Mouse (Mus musculus): ENCODE data around the gene Nanos3. TPM values are rescaled to one million over a fixed set of nuclear protein-coding genes. Genes with fewer than 3 reads are reported as not detected.

Nanos3 gene
- polyA plus RNA-seq, 1 experiment from 2014 or later: 3.0 TPM

DNA sequence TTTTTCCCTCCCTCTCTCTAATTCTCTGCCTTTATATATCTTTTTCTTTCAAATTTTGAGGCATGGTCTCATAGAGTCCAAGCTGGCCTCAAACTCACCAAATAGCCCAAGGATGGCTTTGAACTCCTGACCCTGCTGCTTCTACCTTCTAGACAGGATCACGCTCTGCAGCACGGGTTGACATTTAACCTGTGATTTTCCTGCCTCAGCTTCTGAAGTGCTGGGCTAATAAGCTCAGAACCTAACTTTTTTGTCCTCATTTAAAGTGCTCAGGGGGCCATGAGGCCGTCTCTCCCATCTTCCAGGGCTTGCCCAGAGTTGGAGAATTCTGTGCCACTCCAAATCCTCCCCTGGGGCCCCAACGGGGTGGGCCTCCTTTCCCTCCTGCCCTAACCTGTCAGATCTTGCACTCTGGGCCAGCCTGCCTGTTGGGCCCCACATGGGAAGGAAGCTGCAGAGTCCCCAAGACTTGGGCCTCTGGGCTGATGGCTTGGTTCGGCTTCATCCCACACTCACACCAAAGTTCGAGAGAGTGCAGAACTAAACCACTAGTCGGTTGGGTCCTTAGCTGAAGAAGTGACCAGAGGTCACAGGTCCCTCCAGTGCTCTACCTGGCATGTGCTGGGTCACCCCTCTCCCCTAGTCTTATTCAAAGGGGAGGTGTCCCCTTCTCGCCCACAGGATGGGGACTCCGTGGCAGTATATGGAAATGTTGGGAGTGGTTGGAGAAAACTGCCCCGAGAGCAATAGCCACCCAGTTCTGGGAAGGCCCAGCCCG, 14.5 kb upstream of the Nanos3 start:
- peak overlapping the region; percentile 65 for H3K4me3 ChIP-seq
- WGBS: 54% methylated on average over 11 of the region's 11 CpGs
- peak overlapping the region; percentile 93 for H3K27ac ChIP-seq (replicated peaks)
- DNase-seq (ENCODE audit: low spot score): no peak
- H3K9me3 ChIP-seq (replicated peaks): no peaks in the 10 kb centered on the region
- peaks cover 39% of the 10 kb centered on the region for H3K27me3 ChIP-seq (ENCODE audit: low read depth, poor library complexity, severe bottlenecking)
- H3K36me3 ChIP-seq: no peaks in the 10 kb centered on the region
- H3K4me1 ChIP-seq: peaks cover 69% of the 10 kb centered on the region

DNA sequence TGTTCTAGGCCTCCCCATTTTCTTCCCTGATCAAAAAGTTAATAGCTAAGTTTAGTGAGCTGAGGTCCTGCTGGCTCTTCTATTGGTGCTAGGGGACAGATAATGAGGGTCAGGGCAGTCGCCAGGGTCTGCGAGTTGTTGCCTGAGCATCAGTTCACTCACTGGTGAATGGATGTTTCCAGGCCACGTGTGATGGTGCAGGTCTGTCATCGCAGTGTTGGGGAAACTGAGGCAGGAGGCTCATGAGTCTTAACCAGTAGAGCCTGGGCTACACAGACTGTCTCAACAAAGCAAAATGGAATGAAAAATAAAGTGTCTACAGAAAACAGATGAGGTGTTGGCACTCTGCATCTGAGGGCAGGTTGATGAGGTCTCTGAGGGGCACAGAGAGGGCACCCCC, 13.9 kb upstream of the Nanos3 start:
- Histone ChIP-seq H3K27me3 (ENCODE audit: low read depth, poor library complexity, severe bottlenecking) (peaks cover 39% of the 10 kb centered on the region), H3K4me3 (peak overlapping the region; percentile 63), H3K36me3 (no peaks in the 10 kb centered on the region), H3K9me3 (replicated peaks) (no peaks in the 10 kb centered on the region), H3K27ac (replicated peaks) (peak overlapping the region; percentile 93), H3K4me1 (peaks cover 65% of the 10 kb centered on the region)
- 35% methylated on average over 4 of the region's 4 CpGs for WGBS
- no peak for DNase-seq (ENCODE audit: low spot score)

DNA sequence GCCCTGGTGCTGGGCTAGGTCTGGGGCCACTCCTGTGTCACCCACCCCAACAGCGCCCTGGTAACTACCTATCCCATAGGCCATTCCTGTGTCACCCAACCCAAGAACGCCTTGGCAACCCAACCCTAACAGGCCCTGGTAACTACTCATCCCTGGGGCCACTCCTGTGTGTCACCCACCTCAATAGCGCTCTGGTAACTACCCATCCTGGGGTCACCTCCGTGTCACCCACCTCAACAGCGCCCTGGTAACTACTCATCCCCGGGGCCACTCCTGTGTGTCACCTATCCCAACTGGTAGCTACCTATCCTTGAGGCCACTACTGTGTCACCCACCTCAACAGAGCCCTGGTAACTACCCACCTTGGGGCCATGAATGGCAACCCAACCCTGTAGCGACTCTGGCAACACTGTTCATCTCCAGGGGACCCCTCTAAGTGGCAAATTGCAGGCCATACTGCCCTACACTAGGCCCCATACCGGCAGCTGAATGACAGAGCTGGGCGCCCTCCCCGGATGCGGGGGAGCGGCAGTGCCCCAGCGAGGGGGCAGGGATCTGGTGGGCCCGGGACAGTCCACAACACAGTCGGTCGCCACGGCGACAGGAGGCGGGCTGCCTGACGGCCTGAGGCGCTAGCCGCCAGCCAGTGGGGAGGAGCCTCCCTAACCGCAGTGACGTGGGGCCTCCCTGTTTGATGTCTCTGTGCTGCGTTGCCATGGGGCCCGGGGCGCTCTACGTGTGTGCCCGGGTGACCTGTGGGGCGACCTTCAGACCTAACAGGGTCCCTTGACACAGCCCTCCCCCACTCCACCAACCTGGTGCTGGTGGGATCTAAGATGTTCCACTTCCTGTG, 13.1 kb upstream of the Nanos3 start:
- H3K27me3 ChIP-seq (ENCODE audit: low read depth, poor library complexity, severe bottlenecking): peaks cover 41% of the 10 kb centered on the region
- H3K36me3 ChIP-seq: no peaks in the 10 kb centered on the region
- H3K9me3 ChIP-seq (replicated peaks): no peaks in the 10 kb centered on the region
- peak; percentile 96 for DNase-seq (ENCODE audit: low spot score)
- peak overlapping the region; percentile 93 for H3K27ac ChIP-seq (replicated peaks)
- H3K4me1 ChIP-seq: peaks cover 59% of the 10 kb centered on the region
- H3K4me3 ChIP-seq: peak overlapping the region; percentile 63
- WGBS: 3% methylated on average over 30 of the region's 30 CpGs

- Histone ChIP-seq H3K4me3 (peak overlapping the region; percentile 63), H3K27me3 (ENCODE audit: low read depth, poor library complexity, severe bottlenecking) (peaks cover 41% of the 10 kb centered on the region), H3K36me3 (no peaks in the 10 kb centered on the region), H3K27ac (replicated peaks) (peak overlapping the region; percentile 93), H3K4me1 (peaks cover 59% of the 10 kb centered on the region), H3K9me3 (replicated peaks) (no peaks in the 10 kb centered on the region)
- peak; percentile 98 for DNase-seq (ENCODE audit: low spot score)
- 3% methylated on average over 43 of the region's 43 CpGs for WGBS
Measured at GRCm38 (mm10) chr8:84197141-84197921, 12.3 kb upstream of the Nanos3 start.

DNA sequence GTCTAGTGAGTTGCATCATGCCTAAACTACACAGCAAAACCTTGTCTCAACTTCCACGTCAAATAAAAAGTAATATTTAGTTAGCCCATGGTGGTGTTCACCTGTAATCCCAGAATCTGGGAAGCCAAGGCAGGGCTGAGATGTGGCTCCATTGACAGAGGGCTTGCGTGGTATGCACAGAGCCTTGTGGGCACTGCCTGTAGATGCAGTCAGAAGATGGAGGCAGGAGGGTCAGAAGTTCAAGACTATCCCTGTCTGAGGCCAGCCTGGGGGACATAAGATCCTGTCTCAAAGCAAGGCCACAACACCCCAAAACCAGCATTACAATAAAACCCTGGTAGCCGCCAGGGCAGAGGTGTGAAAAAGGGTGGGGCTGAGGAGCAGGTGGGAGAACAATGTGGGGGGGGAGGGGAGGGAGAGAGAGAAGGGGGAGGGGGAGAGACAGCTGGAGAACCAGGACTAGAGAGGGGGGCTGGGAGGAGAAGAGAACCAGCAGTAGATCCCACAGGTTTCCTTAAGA, 9.3 kb upstream of the Nanos3 start:
- Histone ChIP-seq H3K36me3 (no peaks in the 10 kb centered on the region), H3K4me1 (peaks cover 43% of the 10 kb centered on the region), H3K27me3 (ENCODE audit: low read depth, poor library complexity, severe bottlenecking) (peaks cover 22% of the 10 kb centered on the region), H3K4me3 (no peak overlapping the region), H3K9me3 (replicated peaks) (no peaks in the 10 kb centered on the region), H3K27ac (replicated peaks) (no peak overlapping the region; the same call in 1 of the 2 replicates)
- DNase-seq (ENCODE audit: low spot score): no peak
- WGBS: 72% methylated on average over 3 of the region's 3 CpGs

GRCm38 (mm10) chr8:84193566-84193965, 8.5 kb upstream of the Nanos3 start:
- H3K36me3 ChIP-seq: no peaks in the 10 kb centered on the region
- H3K27me3 ChIP-seq (ENCODE audit: low read depth, poor library complexity, severe bottlenecking): peaks cover 28% of the 10 kb centered on the region
- DNase-seq (ENCODE audit: low spot score): no peak
- H3K9me3 ChIP-seq (replicated peaks): no peaks in the 10 kb centered on the region
- H3K27ac ChIP-seq (replicated peaks): no peak overlapping the region
- peaks cover 36% of the 10 kb centered on the region for H3K4me1 ChIP-seq
- 78% methylated on average over 5 of the region's 5 CpGs for WGBS
- H3K4me3 ChIP-seq: no peak overlapping the region

DNA sequence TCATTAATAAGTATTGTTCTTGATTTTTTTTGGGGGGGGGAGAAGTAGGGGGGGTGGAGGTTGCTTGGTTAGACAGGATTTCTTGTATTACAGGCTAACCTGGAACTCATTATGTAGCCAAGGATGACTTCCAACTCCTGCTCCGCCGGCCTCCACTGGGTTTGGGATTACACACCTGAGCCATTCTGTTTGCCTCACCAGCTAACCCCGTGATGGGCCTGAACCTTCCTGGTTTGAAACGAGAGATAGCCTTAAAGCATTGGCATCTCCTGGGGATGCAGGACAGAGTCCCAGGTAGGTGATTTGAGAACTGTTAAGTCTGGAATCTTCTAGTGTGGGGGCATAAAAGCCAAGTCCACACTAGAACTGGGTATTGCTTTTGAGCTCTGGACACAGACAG, 8.1 kb upstream of the Nanos3 start:
- no peak for DNase-seq (ENCODE audit: low spot score)
- Histone ChIP-seq H3K27me3 (ENCODE audit: low read depth, poor library complexity, severe bottlenecking) (peaks cover 32% of the 10 kb centered on the region), H3K4me3 (no peak overlapping the region), H3K36me3 (no peaks in the 10 kb centered on the region), H3K4me1 (peaks cover 32% of the 10 kb centered on the region), H3K27ac (replicated peaks) (no peak overlapping the region), H3K9me3 (replicated peaks) (no peaks in the 10 kb centered on the region)
- 71% methylated on average over 4 of the region's 4 CpGs for WGBS

DNA sequence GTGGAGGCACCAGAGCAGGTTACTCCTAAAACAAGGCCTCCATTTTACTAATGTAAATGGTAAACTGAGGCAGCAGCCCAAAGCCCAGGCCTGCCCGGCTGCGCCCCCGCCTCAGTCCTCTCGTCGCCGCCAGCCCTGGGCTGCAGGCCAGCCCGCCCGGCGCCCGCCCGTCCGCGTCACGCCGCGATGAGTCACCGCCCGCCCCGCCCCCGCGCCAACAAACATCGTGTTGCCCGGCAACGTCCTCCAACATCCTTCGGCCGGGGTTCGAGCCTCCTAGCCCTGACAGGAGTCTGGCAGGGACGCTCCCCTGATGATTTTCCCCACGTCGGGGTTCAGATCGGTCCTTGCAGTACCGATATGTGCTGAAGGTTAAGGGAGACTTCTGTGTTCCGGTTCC, 7.5 kb upstream of the Nanos3 start:
- Histone ChIP-seq H3K4me3 (peak overlapping the region; percentile 42), H3K9me3 (replicated peaks) (no peaks in the 10 kb centered on the region), H3K27ac (replicated peaks) (peak overlapping the region; percentile 81), H3K36me3 (no peaks in the 10 kb centered on the region), H3K4me1 (peaks cover 26% of the 10 kb centered on the region), H3K27me3 (ENCODE audit: low read depth, poor library complexity, severe bottlenecking) (peaks cover 38% of the 10 kb centered on the region)
- WGBS: 6% methylated on average over 33 of the region's 33 CpGs
- peak; percentile 80 for DNase-seq (ENCODE audit: low spot score)

- peak overlapping the region; percentile 42 for H3K4me3 ChIP-seq
- 48% methylated on average over 13 of the region's 13 CpGs for WGBS
- H3K27me3 ChIP-seq (ENCODE audit: low read depth, poor library complexity, severe bottlenecking): peaks cover 44% of the 10 kb centered on the region
- H3K27ac ChIP-seq (replicated peaks): peak overlapping the region; percentile 81
- H3K36me3 ChIP-seq: no peaks in the 10 kb centered on the region
- peaks cover 24% of the 10 kb centered on the region for H3K4me1 ChIP-seq
- H3K9me3 ChIP-seq (replicated peaks): no peaks in the 10 kb centered on the region
- peak; percentile 43 for DNase-seq (ENCODE audit: low spot score)
Measured at GRCm38 (mm10) chr8:84192023-84192422, 7.0 kb upstream of the Nanos3 start.

DNA sequence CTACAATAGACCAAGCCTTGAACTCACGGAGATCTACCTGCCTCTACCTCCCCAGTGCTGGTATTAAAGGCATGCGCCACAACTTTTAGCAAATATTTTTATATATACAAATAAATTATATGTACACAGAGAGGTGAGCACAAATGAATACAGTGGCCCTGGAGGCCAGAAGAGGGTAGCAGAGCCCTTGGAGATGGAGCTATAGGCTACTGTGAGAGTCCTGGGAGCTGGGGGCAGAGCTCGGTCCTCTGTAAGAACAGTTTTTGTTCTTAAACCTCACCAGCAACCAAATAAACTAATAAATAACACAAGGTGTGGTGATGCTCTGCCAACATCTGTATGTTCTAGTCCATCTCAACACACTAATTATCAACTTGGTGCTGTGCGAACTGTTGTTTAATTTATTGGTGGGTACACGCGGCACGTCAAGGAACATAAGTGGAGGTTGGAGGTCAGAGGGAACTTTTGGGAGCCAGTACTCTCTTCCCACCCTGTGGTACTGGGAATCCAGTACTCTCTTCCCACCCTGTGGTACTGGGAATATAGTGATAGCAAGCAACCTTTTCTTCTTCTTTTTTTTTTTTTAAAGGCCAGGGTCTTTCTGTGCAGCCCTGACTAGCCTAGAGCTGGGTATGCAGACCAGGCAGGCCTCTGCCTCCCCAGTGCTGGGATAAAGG, 5.3 kb upstream of the Nanos3 start:
- Histone ChIP-seq H3K4me1 (peaks cover 30% of the 10 kb centered on the region), H3K4me3 (no peak overlapping the region), H3K27ac (replicated peaks) (no peak overlapping the region), H3K36me3 (no peaks in the 10 kb centered on the region), H3K27me3 (ENCODE audit: low read depth, poor library complexity, severe bottlenecking) (peaks cover 50% of the 10 kb centered on the region), H3K9me3 (replicated peaks) (peaks cover under 1% of the 10 kb centered on the region; the same call in 1 of the 2 replicates)
- DNase-seq (ENCODE audit: low spot score): no peak
- WGBS: 93% methylated on average over 7 of the region's 7 CpGs

- Histone ChIP-seq H3K27me3 (ENCODE audit: low read depth, poor library complexity, severe bottlenecking) (peaks cover 57% of the 10 kb centered on the region), H3K4me3 (no peak overlapping the region), H3K4me1 (peaks cover 33% of the 10 kb centered on the region), H3K36me3 (no peaks in the 10 kb centered on the region), H3K27ac (replicated peaks) (no peak overlapping the region), H3K9me3 (replicated peaks) (peaks cover 4% of the 10 kb centered on the region; the same call in 1 of the 2 replicates)
- WGBS: 65% methylated on average over 4 of the region's 4 CpGs
- DNase-seq (ENCODE audit: low spot score): no peak
Measured at GRCm38 (mm10) chr8:84189603-84190002, 4.6 kb upstream of the Nanos3 start.

- DNase-seq (ENCODE audit: low spot score): no peak
- H3K36me3 ChIP-seq: no peaks in the 10 kb centered on the region
- peaks cover 62% of the 10 kb centered on the region for H3K27me3 ChIP-seq (ENCODE audit: low read depth, poor library complexity, severe bottlenecking)
- WGBS: 87% methylated on average over 10 of the region's 10 CpGs
- H3K9me3 ChIP-seq (replicated peaks): peaks cover 4% of the 10 kb centered on the region; the same call in 1 of the 2 replicates
- H3K27ac ChIP-seq (replicated peaks): no peak overlapping the region
- peaks cover 42% of the 10 kb centered on the region for H3K4me1 ChIP-seq
- no peak overlapping the region for H3K4me3 ChIP-seq
Measured at GRCm38 (mm10) chr8:84188671-84189070, 3.7 kb upstream of the Nanos3 start.

Measured in midbrain, embryonic 10.5 days (tissue).